Mouse (Mus musculus) forebrain, embryonic 13.5 days (tissue): Measurements from ENCODE around the gene Gm13277. TPM values are rescaled to one million over a fixed set of nuclear protein-coding genes. Genes with fewer than 3 reads are reported as not detected.
A peak's percentile ranks its signal among the peaks of the same experiment; 100 is the strongest.
"Not testable (repeated sequence)": the region's sequence is repeated elsewhere in the genome, so short reads cannot be mapped to it uniquely, and the experiment has no call there.

ENCODE experiments used
- ATAC-seq: fragments of 200-750 bp; cut with Nextera tagmentation; 2 replicates; pipeline ENCODE4 v1.8.0; 2017
- H3K27ac ChIP-seq: fragments of 300-500 bp; sonication (generic); 2 replicates; pipeline ENCODE4 v1.5.1; 2015; ENCODE audit warnings: inconsistent platforms, mild to moderate bottlenecking, moderate library complexity
- H3K27me3 ChIP-seq: fragments of 300-500 bp; sonication (generic); 2 replicates; pipeline ENCODE4 v1.6.1; 2015; ENCODE audit warnings: mild to moderate bottlenecking, inconsistent platforms
- H3K36me3 ChIP-seq: fragments of 300-500 bp; sonication (generic); 2 replicates; pipeline ENCODE4 v1.6.1; 2015; ENCODE audit warnings: mild to moderate bottlenecking, inconsistent platforms; ENCODE audit not compliant: poor library complexity, severe bottlenecking
- H3K4me1 ChIP-seq: fragments of 300-500 bp; sonication (generic); 2 replicates; pipeline ENCODE4 v1.6.1; 2015; ENCODE audit warnings: inconsistent platforms
- H3K4me2 ChIP-seq: fragments of 300-500 bp; sonication (generic); 2 replicates; pipeline ENCODE4 v1.6.1; 2015; ENCODE audit warnings: inconsistent platforms, mild to moderate bottlenecking, moderate library complexity
- H3K4me3 ChIP-seq: fragments of 300-500 bp; sonication (generic); 2 replicates; pipeline ENCODE4 v1.5.1; 2015; ENCODE audit warnings: mild to moderate bottlenecking, inconsistent platforms
- H3K9ac ChIP-seq: fragments of 300-500 bp; sonication (generic); 2 replicates; pipeline ENCODE4 v1.6.1; 2015; ENCODE audit warnings: mild to moderate bottlenecking, inconsistent platforms
- H3K9me3 ChIP-seq: fragments of 300-500 bp; sonication (generic); replicated peaks from 2 replicates; pipeline ENCODE4 v1.6.1; 2016; ENCODE audit warnings: inconsistent platforms
- WGBS: fragments of 180-500 bp; shearing (Covaris S2); methylation state at CpG from one replicate; pipeline ENCODE4 v1.1.7; 2015; 5-methylcytosine and 5-hydroxymethylcytosine counted together
- polyA plus RNA-seq: library from polyadenylated mRNA; unstranded; fragments of >200 nt; fragmentation: Nextera tagmentation; extraction: Ambion mirVana; gene quantifications from 2 replicates; pipeline ENCODE4 v1.2.1, GENCODE M21; 2015

Gm13277 gene
- not detected in 2 replicates for polyA plus RNA-seq

DNA sequence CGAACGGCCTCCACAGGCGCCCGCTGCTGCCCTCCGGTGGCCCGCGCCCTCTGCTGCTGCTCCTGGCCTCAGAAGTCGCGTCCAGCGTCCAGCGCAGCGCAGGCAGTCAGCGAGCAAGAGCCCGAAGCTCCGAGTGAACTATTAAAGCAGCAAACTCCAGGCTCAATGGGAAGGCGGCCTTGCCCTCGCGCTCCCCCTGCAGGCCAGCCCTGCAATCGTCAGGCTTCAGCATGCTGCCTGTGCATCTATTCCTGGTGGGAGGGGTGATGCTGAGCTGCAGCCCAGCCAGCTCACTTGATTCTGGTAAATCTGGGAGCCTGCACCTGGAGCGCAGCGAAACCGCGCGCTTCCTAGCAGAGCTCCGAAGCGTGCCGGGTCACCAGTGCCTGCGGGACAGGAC lies at the start of gene Gm13277:
Gene Gm13277, plus strand, starts transcription at position 231 of the 400 bp plus-strand sequence.
- not testable (repeated sequence) for H3K27me3 ChIP-seq, H3K9ac ChIP-seq, H3K4me3 ChIP-seq, H3K4me1 ChIP-seq, H3K9me3 ChIP-seq, ATAC-seq, H3K27ac ChIP-seq, H3K36me3 ChIP-seq, H3K4me2 ChIP-seq
- 0% methylated on average over 3 of the region's 28 CpGs for whole genome bisulfite sequencing

- 88% methylated on average over 6 of the region's 6 CpGs for WGBS
- Histone ChIP-seq H3K36me3 (no peaks in the 10 kb centered on the region), H3K4me2 (no peak overlapping the region), H3K27me3 (no peaks in the 10 kb centered on the region), H3K9ac (no peak overlapping the region), H3K9me3 (no peaks in the 10 kb centered on the region), H3K27ac (no peak overlapping the region), H3K4me3 (no peak overlapping the region), H3K4me1 (no peaks in the 10 kb centered on the region)
- ATAC-seq, result no peak
Measured at GRCm38 (mm10) chr4:88739036-88739435, 49.4 kb upstream of the Gm13277 start.

DNA sequence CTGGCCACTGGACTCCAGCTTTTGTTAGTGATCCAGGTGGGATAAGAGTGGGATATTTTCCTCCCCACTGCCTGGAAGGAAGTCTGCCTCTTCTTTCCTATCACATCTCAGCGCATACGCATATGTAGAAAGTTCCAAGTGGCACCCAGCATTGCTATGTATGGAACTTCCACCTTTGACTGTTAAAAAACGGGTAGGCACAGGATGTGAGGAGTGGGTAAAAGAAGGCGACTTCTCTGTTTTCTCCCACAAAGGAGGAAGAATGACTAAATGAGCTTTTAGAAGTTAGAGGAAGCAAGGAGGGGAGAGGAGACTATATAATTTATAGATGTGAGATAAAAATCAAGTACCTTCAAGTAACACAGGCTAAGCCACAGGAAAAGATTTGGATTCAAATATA lies 47.0 kb upstream of the Gm13277 start:
- Histone ChIP-seq H3K9me3 (no peaks in the 10 kb centered on the region), H3K4me1 (peaks cover 7% of the 10 kb centered on the region; the same call in 1 of the 2 replicates), H3K36me3 (no peaks in the 10 kb centered on the region), H3K4me2 (no peak overlapping the region), H3K4me3 (no peak overlapping the region), H3K27ac (no peak overlapping the region), H3K9ac (no peak overlapping the region), H3K27me3 (no peaks in the 10 kb centered on the region)
- 93% methylated on average over 4 of the region's 4 CpGs for WGBS
- ATAC-seq, result no peak

GRCm38 (mm10) chr4:88742771-88743371 lies 45.6 kb upstream of the Gm13277 start:
- Histone ChIP-seq H3K9me3 (no peaks in the 10 kb centered on the region), H3K4me2 (no peak overlapping the region), H3K27me3 (no peaks in the 10 kb centered on the region), H3K4me1 (peaks cover 7% of the 10 kb centered on the region; the same call in 1 of the 2 replicates), H3K27ac (no peak overlapping the region), H3K36me3 (no peaks in the 10 kb centered on the region), H3K9ac (no peak overlapping the region), H3K4me3 (no peak overlapping the region)
- ATAC-seq, result no peak
- WGBS, result 69% methylated on average over 7 of the region's 7 CpGs

DNA sequence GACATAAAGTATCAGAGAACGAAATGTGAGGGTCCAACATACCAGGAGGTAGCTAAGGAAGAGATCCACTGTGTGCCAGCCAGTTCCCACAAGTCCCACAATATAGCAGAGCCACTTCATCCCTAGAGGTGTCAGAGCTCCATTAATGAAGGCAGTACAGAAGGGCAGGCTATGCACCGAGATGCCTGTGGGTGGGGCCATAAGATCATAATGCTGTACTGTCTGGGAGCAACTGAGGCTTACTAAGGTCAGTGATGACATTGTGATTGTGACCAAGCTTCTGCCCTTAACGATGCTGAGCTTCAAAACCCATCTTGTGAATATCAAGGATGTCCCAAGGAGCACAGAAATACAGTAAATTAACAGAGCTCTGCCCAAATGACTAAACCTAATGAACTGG lies 44.2 kb upstream of the Gm13277 start:
- Histone ChIP-seq H3K27ac (no peak overlapping the region), H3K4me2 (no peak overlapping the region), H3K4me3 (no peak overlapping the region), H3K36me3 (no peaks in the 10 kb centered on the region), H3K9me3 (no peaks in the 10 kb centered on the region), H3K4me1 (peaks cover 7% of the 10 kb centered on the region; the same call in 1 of the 2 replicates), H3K27me3 (no peaks in the 10 kb centered on the region), H3K9ac (no peak overlapping the region)
- WGBS, result 63% methylated on average over 3 of the region's 3 CpGs
- ATAC-seq, result no peak

GRCm38 (mm10) chr4:88749926-88750325 lies 38.5 kb upstream of the Gm13277 start:
- H3K4me2 ChIP-seq, result no peak overlapping the region
- no peak overlapping the region for H3K9ac ChIP-seq
- H3K4me1 ChIP-seq, result peaks cover 7% of the 10 kb centered on the region; the same call in 1 of the 2 replicates
- no peaks in the 10 kb centered on the region for H3K9me3 ChIP-seq
- no peak overlapping the region for H3K4me3 ChIP-seq
- no peaks in the 10 kb centered on the region for H3K36me3 ChIP-seq
- no peak overlapping the region for H3K27ac ChIP-seq
- H3K27me3 ChIP-seq, result no peaks in the 10 kb centered on the region
- 78% methylated on average over 6 of the region's 6 CpGs for WGBS
- no peak for ATAC-seq

DNA sequence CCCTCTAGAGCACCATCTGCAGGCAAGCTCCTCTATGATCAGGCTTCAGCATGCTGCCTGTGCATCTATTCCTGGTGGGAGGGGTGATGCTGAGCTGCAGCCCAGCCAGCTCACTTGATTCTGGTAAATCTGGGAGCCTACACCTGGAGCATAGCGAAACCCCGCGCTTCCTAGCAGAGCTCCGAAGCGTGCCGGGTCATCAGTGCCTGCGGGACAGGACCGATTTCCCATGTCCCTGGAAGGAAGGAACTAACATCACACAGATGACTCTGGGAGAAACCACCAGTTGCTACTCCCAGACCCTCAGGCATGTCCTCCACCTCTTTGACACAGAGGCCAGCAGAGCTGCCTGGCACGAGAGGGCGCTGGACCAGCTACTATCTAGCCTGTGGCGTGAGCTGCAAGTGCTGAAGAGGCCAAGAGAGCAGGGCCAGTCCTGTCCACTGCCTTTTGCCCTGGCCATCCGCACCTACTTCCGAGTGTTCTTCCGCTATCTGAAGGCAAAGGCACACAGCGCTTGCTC lies 33.6 kb upstream of the Gm13277 start, which contains the start of gene Gm13271:
Gene Gm13271, plus strand, starts transcription at position 51 of the 523 bp plus-strand sequence.
- H3K9ac ChIP-seq, H3K9me3 ChIP-seq, ATAC-seq, H3K4me2 ChIP-seq, H3K4me1 ChIP-seq, H3K27me3 ChIP-seq, H3K4me3 ChIP-seq, H3K27ac ChIP-seq, H3K36me3 ChIP-seq: not testable (repeated sequence)
- WGBS, result 77% methylated on average over 15 of the region's 15 CpGs

- 12% methylated on average over 28 of the region's 31 CpGs for WGBS
- not testable (repeated sequence) for ATAC-seq, H3K4me1 ChIP-seq, H3K36me3 ChIP-seq, H3K27me3 ChIP-seq, H3K9me3 ChIP-seq
- Histone ChIP-seq H3K4me3 (peak overlapping the region; percentile 49), H3K9ac (peak overlapping the region; percentile 59), H3K4me2 (peak overlapping the region; percentile 74), H3K27ac (peak overlapping the region; percentile 61)
Measured at GRCm38 (mm10) chr4:88756581-88757513, 31.6 kb upstream of the Gm13277 start.

- WGBS, result 0% methylated on average over 21 of the region's 21 CpGs
- H3K27ac ChIP-seq, result peak overlapping the region; percentile 61
- not testable (repeated sequence) for H3K9me3 ChIP-seq, H3K4me1 ChIP-seq, H3K36me3 ChIP-seq, H3K27me3 ChIP-seq
- peak overlapping the region; percentile 59 for H3K9ac ChIP-seq
- peak overlapping the region; percentile 49 for H3K4me3 ChIP-seq
- H3K4me2 ChIP-seq, result peak overlapping the region; percentile 74
- ATAC-seq, result peak; percentile 100
Measured at GRCm38 (mm10) chr4:88757628-88758031, 30.8 kb upstream of the Gm13277 start.

GRCm38 (mm10) chr4:88758751-88759150 lies 29.7 kb upstream of the Gm13277 start:
- H3K9me3 ChIP-seq, H3K9ac ChIP-seq, H3K4me2 ChIP-seq, H3K27ac ChIP-seq, H3K4me3 ChIP-seq, H3K36me3 ChIP-seq, ATAC-seq, H3K27me3 ChIP-seq, H3K4me1 ChIP-seq: not testable (repeated sequence)
- 87% methylated on average over 9 of the region's 9 CpGs for WGBS

DNA sequence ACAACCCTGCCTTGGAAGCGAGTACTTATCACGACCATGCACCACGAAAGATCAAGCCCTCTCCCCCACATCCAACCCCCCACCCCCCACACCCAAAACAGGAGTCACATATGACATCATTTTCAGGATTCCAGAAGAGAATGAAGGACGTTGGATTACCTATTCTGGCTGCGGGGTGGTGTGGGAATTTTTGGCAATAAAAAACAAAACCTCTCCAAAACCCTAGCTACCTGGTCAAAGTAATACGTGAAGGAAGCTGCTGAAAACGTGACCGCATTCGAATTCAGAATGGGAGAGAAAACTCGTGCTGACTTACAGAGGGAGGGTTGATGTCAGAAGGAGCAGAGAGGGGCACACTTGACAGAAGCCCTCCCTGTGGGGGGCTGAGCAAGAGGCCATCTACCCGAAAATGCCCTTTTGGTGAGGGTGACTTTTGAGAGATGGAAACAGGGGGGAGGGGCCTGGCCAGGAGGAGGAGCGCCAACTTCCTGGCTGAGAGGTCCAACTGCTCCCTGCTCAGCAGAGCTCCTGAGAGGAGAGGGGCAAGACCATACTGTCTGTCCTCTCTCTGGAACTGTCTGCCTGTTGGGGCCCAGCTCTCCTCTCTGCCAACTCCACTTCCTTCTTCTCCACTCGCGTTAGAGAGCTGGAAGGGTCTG lies 28.7 kb upstream of the Gm13277 start, which contains the start of gene Gm13283:
Gene Gm13283, plus strand, starts transcription at position 510 of the 659 bp plus-strand sequence.
- H3K9me3 ChIP-seq, H3K27me3 ChIP-seq, ATAC-seq, H3K27ac ChIP-seq, H3K4me1 ChIP-seq, H3K36me3 ChIP-seq: not testable (repeated sequence)
- Histone ChIP-seq H3K4me2 (peak within 1 kb of the TSS; percentile 69), H3K9ac (peak within 1 kb of the TSS; percentile 48; the same call in 1 of the 2 replicates), H3K4me3 (peak within 1 kb of the TSS; percentile 40)
- WGBS, result 23% methylated on average over 11 of the region's 14 CpGs
